Mouse (Mus musculus) heart, adult 11 months (tissue): ENCODE data around the gene Chuk.

Experiments used
- DNase-seq: peaks from one replicate; pipeline ENCODE4 v3.0.0; 2022

Chuk gene

GRCm38 (mm10) chr19:44106831-44107660, at the start of gene Chuk:
TSS of gene Chuk (minus strand) at chr19:44107480.
- peak; percentile 99 for DNase-seq

- peak; percentile 88 for DNase-seq
Observed at GRCm38 (mm10) chr19:44157005-44157404, 49.7 kb upstream of the Chuk start.

GRCm38 (mm10) chr19:44153781-44154180, 46.5 kb upstream of the Chuk start:
- peak; percentile 18 for DNase-seq

- peak; percentile 63 for DNase-seq
Observed at GRCm38 (mm10) chr19:44148991-44149390, 41.7 kb upstream of the Chuk start.

GRCm38 (mm10) chr19:44148345-44148744, 41.1 kb upstream of the Chuk start:
- no peak for DNase-seq

GRCm38 (mm10) chr19:44146951-44147350, 39.7 kb upstream of the Chuk start:
- DNase-seq, result peak; percentile 69

GRCm38 (mm10) chr19:44146568-44146879, 39.2 kb upstream of the Chuk start:
- no peak for DNase-seq

- peak; percentile 99 for DNase-seq
Observed at GRCm38 (mm10) chr19:44145702-44146567, 38.7 kb upstream of the Chuk start, which contains the start of gene Bloc1s2. TSS of gene Bloc1s2 (minus strand) at chr19:44146446.

GRCm38 (mm10) chr19:44144366-44144765, 37.1 kb upstream of the Chuk start:
- peak; percentile 90 for DNase-seq

- peak; percentile 71 for DNase-seq
Observed at GRCm38 (mm10) chr19:44135960-44136485, 28.7 kb upstream of the Chuk start.

GRCm38 (mm10) chr19:44135072-44135959, 28.0 kb upstream of the Chuk start, which contains the start of gene Cwf19l1:
TSS of gene Cwf19l1 (minus strand) at chr19:44135876.
- DNase-seq, result peak; percentile 99

- no peak for DNase-seq
Observed at GRCm38 (mm10) chr19:44132917-44133316, 25.6 kb upstream of the Chuk start.

- no peak for DNase-seq
Observed at GRCm38 (mm10) chr19:44128560-44128959, 21.3 kb upstream of the Chuk start.

- no peak for DNase-seq
Observed at GRCm38 (mm10) chr19:44127729-44128497, 20.6 kb upstream of the Chuk start.

GRCm38 (mm10) chr19:44121137-44121536, 13.9 kb upstream of the Chuk start:
- peak; percentile 59 for DNase-seq

GRCm38 (mm10) chr19:44120686-44121085, 13.4 kb upstream of the Chuk start:
- peak; percentile 46 for DNase-seq

GRCm38 (mm10) chr19:44117793-44118192, 10.5 kb upstream of the Chuk start:
- peak; percentile 45 for DNase-seq

- peak; percentile 59 for DNase-seq
Observed at GRCm38 (mm10) chr19:44111706-44112105, 4.4 kb upstream of the Chuk start.

GRCm38 (mm10) chr19:44110356-44110755, 3.1 kb upstream of the Chuk start:
- peak; percentile 80 for DNase-seq

- DNase-seq, result peak; percentile 88
Observed at GRCm38 (mm10) chr19:44108996-44109395, 1.7 kb upstream of the Chuk start.
